Mouse (Mus musculus) lung, adult 2 months (tissue): Measurements from ENCODE around the gene Syt1.

Experiments used
- CTCF ChIP-seq: fragments of 200-500 bp; IDR thresholded peaks from 2 replicates; pipeline ENCODE4 v1.5.1; 2011; ENCODE audit warnings: mild to moderate bottlenecking, low read length, control low read depth; ENCODE audit not compliant: insufficient read depth
- POLR2A ChIP-seq: fragments of 200-500 bp; IDR thresholded peaks from 2 replicates; pipeline ENCODE4 v1.6.1; 2011; ENCODE audit warnings: low read depth, mild to moderate bottlenecking, control low read depth, low read length, borderline replicate concordance; ENCODE audit errors: extremely low read depth

DNA sequence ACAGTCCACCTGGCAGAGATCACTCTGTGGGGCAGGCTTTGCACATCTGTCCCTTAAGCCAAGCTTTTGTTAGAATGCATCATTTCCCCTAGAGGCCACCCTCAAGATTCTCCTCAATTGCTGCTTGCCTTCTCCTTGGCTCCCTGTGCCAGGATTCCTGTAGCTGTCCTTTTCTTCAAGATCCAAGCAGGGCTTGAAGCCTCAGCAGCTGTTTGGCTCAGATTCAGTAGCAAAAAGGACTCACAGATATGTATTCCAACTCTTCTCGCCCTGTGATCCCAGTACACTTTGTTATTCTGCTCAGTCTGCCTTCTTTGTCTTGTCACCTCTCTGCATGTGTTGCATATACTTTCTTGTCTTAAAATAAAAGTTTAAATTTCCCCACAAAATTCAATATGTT is 206.4 kb downstream of the Syt1 start:
- TF ChIP-seq CTCF = no peak
- no peak for TF ChIP-seq POLR2A
